Mouse (Mus musculus): ENCODE measurements around the gene Crybg2.
A peak's percentile ranks its signal among the peaks of the same experiment; 100 is the strongest.

The Crybg2 gene

DNA sequence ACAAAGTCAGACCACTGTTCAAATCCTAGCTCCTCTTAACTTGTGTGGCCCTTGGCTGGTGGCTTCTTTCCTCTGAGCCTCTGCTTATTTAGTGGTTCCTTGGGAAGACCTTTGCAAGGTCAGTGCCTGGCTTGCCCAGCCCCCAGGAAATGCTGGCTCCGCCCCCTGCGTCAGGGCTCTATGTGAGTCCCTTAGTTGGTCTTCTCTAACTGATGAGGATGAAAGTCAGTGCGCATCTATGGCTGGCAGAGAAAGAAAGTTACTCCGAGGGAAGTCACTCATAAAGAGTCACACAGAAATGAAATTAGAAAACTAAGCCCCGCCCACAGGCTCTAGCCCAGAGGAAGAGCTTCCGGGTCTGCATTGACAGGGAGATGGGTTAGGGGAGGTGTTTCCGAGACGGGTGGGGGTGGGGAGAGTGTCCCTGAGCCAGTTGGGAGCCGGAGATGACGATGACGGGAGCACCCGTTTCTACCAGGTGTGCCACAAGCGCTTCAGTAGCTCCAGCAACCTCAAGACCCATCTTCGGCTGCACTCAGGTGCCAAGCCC lies 2.4 kb upstream of the Crybg2 start:
- no peak for DNase-seq (ENCODE audit: low spot score)

DNA sequence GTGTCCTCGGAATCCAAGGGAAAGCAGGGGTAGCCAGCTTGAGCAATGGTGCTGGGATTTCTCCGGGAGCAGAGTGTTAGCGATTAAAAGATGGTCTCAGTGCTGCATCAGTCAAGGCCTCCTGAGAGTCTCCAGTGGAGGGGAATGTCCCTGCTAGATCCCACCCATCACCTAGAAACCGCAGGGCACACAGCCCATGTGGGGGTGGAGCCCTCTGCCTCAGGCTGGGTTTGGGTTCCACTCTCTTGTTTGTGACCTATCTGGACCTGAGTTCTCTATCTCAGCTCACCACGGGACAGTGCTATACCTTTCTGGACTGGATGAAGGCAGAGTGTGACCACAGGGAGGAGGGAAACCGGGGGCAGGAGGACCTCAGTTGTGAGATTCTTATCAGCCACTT lies 1.7 kb upstream of the Crybg2 start:
- DNase-seq (ENCODE audit: low spot score): no peak

DNA sequence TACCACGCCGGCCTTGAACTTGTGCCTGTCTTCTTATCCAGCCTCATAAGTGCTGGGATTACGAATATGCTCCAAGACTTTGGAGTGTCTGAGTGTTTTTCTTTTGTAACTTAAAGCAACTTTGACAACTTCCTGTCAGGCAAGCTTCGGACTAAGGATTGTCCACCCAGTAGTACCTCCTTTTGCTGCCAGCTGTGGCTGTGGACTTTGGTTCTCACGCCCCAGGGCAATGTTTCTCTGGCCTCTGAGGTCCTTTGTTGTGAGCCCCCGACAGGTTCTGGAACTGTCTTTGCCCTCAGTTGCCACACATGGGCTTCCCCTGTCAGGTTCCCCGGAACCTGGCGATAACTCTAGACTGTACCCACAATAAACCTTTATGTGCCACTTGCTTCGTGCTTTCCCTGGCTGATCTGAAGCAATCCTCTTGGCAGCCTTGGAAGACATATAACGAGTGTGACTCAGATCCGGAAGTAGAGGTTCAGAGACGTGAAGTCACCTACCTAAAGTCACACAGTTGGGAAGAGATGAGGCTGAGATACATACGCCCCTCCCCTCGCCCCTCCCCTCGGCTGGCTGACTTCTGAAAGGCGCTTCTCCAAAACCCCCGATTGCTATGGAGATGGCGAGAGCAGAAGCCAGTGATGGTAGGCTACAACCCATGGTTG lies 683 bp downstream of the Crybg2 start:
- no peak for DNase-seq (ENCODE audit: low spot score)

DNA sequence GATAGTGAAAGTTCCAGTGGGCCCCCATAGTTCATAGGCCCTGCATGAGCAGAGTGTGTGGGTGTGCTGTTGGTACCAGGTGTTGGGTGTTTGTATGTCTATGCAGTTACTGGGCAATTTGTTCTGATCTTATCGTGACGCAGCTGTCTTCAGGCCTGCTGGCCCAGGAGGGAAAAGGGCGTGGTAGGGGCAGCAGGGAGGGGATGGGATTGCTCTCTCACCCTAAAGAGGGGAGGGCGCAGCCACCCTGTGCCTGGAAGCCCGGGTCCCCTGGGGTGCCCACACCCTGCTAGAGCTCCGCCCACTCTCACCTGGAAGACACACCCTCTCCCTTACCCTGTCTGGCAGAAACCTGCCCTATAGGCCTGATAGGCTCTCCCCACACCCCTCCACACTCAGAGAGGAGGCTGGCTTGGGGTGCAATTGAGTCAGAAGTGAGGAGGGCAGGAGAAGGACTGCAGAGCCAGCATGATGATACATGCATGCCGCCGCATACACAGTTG lies 1.4 kb downstream of the Crybg2 start:
- no peak for DNase-seq (ENCODE audit: low spot score)

DNA sequence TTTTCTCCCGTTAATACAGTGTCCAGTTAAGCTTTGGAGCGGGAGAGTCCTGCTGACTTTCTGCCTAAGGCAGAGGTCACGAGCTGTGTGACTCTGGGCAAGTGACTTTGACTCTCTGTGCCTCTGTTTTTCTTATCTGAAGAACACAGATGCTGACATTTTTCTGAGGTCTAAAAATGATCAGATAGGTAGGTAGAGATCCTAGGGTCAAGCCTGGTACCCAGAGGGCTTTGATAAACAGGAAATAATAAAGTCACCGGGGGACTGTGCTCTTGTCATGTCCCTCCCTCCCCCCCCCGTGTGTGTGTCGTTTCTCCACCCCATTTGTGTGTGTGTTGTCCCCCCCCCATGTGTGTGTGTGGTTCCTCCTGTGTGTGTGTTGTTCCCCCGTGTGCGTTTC lies 1.9 kb downstream of the Crybg2 start:
- no peak for DNase-seq (ENCODE audit: low spot score)

DNA sequence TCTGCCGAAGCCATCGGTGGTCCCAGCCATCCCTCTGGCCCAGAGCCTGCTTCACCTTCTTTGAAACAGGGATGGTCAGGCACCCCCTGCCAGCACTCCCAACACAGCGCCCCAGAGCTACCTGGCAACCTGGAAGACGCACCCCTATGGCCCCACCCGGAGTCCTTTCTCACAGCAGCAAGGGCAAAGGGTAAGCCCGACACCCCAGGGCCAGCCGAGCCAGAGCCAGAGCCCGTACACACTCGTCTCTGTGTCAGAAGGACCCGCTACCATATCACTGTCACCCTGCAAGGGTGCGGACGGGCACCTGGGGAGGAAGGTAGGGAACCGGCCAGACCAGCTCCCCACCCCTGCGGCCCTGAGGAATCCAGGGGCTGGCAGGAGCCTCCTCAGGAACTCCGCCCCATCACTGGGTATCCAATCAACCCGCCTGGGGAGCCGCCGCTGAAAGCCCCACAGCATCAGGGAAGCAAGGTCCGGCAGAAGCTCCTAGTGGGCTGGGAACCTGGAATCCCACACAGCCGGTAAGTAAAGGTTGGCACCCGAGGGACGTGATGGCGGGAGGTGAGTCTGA lies 4.9 kb downstream of the Crybg2 start:
- peak; percentile 54 for DNase-seq (ENCODE audit: low spot score)

DNA sequence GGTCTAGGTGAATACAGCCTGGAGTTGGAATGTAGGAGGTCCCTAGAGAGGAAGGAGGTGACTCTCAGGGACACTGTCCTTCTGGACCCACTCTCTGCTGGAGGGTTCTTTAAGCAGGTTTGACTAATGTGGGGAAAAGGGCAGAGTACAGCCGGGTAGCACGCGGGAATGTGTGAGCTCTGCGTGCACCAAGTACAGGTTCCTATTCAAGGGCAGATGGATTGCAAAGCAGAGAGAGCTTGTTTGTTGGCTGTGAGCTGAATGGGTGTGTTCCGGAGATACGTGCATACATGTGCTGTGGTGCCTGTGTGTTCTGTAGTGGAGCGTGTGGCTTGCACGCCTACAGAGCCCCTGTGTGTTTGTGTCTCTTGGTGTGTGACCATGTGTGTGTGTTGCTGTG lies 6.8 kb downstream of the Crybg2 start:
- no peak for DNase-seq (ENCODE audit: low spot score)

DNA sequence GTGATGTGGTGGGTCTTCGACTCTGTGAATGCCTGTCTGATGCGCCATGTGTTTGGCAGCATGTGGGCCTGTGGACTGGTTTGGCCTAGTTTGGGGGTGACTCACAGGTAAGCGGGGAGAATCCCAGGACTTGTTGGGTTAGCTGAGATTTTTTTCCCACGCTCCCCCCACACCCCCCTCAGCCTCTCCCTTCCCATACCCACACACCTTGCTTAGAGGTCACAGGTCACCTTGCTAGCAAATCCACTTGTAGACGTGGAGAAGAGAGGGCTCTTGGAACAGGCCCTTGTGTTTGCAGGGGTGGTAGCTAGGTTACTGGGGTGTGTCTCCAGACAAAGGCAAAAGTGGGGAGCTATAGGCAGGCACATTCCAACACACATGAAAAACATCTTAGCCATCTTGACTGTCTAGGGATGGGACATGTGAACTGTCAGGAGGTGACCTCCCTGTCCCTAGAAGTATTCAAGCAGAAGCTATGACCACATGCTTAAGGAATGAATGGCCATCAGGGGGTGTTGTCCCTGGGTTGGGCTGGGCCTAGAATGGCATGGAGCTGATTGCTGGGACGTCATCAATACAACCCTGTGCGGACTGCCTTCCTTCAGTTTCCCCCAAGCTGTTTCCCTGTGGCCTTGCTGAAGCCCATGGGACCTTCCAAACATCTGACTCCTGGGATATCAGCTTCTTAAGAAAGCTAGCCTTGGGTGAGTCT lies 7.4 kb downstream of the Crybg2 start:
- no peak for DNase-seq (ENCODE audit: low spot score)

DNA sequence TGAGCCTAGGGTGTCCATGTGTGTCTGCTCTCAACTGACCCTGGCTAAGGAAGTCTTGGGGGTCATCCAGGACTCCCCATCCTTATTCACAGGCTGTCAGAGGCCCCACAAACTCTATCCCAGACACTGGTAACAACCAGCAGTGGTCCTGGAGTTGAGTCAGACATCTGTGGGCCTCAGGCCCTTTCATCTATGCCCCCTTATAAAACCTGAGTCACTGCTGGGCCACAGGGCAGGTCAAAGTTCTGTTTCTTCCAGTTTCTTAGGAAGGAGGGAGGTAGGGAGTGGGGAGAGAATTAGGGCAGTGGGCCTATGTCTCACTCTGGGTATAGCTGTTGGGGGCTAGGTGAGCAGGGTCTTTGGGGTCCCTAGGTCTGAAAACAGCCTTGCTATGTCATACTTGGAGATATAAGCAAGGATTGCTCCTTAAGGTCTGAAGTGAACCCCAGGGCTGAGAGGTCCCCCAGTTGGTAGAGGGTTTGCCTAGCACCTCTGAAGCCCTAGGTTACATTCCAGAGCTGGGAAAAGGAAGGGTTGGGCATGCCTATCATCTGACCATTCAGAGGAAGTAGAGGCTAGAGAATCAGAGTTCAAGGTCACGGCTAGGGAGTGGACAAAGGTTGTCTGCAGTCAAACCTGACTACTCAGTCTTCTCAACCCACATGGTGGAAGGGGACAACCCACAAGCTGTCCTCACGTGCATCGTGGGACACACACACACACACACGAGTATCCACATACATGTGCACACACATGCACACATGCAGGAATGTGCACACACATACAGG lies 8.4 kb downstream of the Crybg2 start:
- DNase-seq (ENCODE audit: low spot score): no peak

DNA sequence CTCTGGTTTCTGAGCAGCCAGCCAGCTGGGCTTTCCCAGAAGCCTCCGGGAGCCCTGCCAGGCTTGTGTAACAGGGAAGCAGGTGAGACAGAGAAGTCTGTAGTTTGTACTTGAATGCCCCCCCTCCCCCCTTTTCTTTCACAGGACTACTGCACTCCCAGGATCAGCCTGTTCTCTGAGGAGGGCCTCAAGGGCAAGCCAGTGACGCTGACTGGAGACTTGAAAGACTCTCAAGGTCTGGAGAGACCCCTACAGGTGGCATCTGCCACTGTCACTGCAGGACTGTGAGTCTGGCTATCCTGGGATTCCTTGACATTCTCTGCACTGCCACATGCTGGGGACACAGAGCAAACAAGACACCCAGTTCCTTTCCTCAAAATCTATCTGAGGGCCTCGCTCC lies 18.1 kb downstream of the Crybg2 start:
- peak; percentile 48 for DNase-seq (ENCODE audit: low spot score)

DNA sequence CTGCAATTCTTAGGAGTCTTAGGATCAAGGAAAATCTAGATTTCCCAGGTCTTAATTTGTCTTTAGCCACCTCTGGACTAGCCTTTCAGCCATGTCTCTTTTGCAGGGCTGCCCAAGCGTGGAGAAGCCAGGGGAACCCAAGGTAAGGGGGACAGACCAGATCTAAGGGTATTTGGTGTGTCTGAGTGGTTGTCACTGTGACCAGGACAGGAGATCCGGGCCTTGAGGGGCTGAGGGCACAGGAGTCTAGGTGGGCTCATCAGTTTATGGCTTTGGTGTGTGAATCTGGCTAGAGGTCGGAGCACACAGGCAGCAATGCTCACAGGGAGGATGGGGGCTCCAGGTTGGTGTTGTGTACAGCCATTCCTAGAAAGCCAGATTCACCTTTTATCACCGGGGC lies 20.1 kb downstream of the Crybg2 start:
- DNase-seq (ENCODE audit: low spot score): no peak

DNA sequence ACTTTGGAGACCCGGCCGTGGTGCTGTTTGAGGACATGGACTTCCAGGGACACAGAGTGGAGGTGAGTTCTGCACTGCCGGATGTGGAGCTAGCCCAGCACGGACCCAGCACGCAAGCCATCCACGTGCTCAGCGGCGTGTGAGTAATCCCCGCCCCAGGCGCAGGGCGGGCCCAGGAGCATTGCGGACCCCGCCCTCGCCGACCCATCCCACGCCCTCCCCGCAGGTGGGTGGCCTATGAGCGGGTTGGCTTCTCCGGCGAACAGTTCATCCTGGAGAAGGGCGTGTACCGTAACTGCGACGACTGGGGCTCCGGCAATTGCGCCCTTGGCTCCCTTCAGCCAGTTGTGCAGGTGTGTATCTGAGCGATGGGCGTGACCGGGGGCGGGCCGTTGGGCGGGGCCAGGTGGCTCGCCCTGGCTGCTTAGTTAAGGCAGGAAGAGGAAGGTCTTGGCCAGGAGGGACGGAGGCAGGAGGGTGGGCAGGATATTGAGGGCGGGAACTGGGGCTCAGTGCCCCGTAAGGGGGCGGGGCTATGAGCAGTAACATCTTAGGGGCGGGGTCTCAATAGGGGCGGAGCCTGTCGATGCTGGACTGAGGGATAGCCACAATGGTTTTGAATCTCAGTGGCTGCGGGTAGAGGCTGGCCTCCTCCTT lies 21.2 kb downstream of the Crybg2 start:
- DNase-seq (ENCODE audit: low spot score): peak; percentile 89

DNA sequence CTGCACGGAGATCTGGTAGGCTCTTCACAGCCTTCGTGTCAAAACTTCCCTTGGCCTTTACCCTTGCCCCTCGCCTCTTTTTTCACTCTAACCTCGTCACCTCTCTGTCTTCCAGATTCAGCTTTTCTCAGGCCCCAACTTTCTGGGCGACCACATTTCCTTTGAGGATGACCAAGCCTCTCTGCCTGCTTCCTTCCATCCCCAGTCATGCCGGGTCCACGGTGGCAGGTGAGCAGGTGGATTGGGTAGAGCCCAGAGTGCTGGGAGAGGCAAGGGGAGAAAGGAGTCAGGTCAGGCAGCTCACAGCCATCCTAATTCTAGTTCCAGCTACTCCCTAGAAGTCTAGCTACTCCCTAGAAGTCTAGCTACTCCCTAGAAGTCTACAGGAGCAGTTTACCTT lies 21.8 kb downstream of the Crybg2 start:
- DNase-seq (ENCODE audit: low spot score): no peak

DNA sequence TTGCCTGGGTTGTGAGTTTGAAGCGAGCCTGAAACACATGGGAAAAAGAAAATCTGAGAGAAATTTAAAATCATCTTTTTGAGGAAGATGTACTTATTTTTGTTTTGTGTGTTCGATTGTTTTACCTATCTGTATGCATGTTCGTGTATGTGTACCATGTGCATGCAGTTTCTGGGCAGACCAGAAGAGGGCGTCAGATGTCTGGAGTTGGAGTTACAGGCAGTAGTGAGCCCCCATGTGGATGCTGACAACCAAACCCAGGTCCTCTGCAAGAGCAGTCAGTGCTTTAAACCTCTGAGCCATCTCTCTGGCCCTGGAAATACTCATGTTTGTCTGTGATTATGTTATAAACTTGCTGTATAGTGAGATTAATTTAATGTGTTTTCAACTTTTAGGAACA lies 24.4 kb downstream of the Crybg2 start:
- DNase-seq (ENCODE audit: low spot score): no peak

DNA sequence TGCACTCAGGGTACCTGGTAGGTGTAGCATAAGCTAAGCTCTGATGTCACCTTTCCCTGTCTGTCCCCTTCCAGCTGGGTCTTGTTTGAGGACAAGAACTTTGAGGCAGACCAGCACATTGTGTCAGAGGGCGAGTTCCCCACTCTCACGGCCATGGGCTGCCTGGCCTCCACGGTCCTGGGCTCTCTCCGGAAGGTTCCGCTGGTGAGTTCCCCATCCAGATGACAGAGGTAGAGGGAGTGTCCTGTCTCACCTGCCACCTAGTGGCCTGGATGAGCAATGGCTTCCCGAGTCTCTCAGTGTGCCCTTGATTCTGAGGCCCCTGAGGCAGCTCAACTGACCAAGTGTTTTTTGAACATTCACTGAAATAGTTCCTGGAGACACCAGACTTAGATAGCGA lies 26.8 kb downstream of the Crybg2 start:
- peak; percentile 42 for DNase-seq (ENCODE audit: low spot score)

DNA sequence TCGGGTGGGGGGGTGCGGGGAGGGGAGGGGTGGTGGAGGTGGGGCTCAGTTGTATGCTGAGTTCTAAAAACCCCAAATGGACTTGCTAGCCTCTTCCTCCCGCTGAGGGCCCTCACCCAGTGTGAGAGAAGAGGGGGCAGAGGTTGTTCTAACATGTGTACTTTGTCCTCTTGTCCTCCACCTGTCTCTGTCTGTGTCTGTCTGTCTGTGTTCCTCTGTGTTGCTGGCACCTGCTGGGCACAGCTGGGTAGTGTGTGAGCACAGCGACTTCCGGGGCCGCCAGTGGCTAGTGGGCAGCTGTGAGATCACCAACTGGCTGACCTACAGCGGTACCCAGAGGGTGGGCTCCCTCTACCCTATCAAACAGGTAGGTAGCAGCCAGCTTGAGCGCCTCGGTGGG lies 28.4 kb downstream of the Crybg2 start:
- DNase-seq (ENCODE audit: low spot score): no peak

DNA sequence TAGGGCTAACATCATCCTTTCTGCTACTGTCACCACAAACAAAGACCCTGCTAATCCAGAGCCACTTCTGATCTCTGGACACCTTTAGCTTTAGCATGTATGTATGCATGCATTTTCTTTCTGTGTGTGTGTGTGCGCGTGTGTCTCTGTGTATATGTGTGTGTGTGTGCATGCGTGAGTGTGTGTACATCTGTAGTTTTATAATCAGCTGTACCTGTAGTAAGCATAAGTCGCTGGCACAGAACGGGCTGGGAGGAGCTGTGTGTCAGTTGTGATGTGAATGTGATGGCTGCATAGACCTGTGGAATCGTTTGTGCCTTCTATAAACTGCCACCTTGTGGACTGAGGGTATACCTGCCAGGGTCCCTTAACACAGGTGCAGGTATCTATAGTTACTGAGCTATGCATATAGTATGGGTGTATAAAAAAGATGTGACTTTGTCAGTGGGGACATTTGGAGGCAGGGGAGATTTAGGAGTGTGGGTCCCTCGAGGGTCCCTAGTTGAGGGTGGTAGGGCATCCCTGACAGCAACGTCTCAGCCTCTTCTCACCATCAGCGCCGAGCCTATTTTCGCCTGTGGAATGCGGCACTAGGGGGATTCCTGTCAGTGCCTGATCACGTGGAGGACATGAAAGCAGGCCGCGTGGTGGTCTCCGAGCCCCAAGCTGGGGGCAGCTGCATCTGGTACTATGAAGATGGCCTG lies 30.1 kb downstream of the Crybg2 start:
- DNase-seq (ENCODE audit: low spot score): no peak

DNA sequence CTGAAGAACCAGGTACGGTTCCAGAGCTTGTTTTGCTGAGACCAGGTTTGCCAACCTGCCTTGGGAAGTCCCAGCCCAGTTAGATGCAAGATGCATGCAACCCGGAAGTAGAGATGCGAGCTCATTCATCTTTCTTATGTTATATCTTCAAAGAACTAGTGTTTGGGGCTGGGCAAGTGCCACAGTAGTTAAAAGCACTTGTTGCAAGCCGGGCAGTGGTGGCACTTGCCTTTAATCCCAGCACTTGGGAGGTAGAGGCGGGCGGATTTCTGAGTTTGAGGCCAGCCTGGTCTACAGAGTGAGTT lies 30.6 kb downstream of the Crybg2 start:
- no peak for DNase-seq (ENCODE audit: low spot score)

DNA sequence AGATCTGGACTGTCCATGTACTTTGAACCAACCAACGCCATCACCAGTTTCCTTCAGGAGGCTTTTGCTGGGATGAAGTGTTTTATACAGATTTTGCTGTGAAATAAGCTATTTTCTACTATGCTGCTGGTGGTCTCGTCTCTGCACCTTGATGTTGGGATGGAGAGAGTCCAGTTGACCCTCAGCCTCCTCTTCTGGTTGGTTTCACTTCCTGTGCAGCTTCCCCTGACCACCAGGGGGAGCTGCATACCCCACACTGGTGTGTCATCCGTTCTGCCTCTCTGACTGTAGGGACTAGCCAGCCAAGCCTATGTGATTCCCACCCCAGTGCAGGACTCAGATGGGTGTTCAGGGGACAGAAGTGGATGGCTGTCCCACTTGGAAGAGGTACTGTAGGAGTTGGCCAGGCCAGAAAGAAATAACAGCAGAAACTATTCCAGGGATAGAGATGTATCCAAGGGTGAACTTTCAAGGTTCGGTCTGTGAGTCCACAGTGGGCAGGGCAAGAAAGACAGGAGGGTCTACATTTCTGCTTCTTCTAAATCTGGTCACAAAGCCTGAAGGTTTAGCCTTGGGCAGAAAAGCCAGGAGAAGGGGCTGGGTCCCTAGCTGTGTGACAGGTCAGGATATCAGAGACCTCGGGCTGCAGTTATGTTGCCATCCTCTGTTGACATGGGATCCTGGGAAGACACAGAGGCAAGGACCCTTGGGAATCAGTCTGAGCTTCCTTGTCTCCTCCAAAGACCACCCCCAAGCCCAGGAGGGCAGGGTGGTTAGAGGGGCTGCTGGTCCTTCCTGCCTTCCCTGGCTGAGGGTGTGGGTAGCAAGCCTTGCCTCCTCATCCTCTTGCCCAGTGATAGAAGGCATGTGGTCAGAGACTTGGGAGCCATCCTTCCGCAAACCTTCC lies 32.0 kb downstream of the Crybg2 start:
- peak; percentile 66 for DNase-seq (ENCODE audit: low spot score)

DNA sequence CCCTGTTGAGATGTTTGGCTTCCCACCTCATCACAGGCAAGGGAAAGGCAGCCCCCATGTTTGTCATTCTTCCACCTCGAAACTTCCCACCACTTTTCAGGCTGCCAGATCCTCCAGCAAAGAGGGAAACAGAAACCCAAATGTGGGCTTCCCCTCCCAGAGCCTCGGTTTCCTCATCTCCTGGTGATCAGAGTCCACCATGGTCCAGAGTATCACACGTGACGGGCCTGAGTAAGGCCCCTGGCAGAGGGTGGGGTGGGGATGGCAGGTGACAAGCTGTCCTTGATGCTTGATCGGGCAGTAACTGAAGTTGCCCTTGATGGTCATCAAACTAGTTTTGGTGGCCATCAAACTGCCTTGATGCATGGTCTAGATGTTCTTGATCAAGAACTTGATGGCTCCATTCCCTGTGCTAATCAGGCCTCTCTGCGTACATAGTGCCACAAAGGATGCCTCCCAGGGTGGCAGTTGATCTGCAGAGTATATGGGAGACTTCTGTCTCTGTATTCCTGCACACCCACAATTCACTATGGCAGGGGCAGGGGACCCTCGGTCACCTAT lies 33.5 kb downstream of the Crybg2 start:
- no peak for DNase-seq (ENCODE audit: low spot score)

Data from lung, postnatal 25 days (tissue).